Mouse (Mus musculus): Measurements from ENCODE around the gene Mrps7. TPM values are rescaled to one million over a fixed set of nuclear protein-coding genes. Genes with fewer than 3 reads are reported as not detected.
"Not testable (repeated sequence)": the region's sequence is repeated elsewhere in the genome, so short reads cannot be mapped to it uniquely, and the experiment has no call there.

The Mrps7 gene
- polyA plus RNA-seq, 1 experiment from 2014 or later, result 90.4 TPM

- Histone ChIP-seq H3K9me3 (replicated peaks) (no peaks in the 10 kb centered on the region; the same call in 1 of the 2 replicates), H3K9ac (no peak overlapping the region), H3K27me3 (replicated peaks) (no peaks in the 10 kb centered on the region), H3K27ac (ENCODE audit: poor library complexity, severe bottlenecking) (no peak overlapping the region), H3K4me2 (no peak overlapping the region), H3K4me3 (no peak overlapping the region), H3K36me3 (peaks cover 10% of the 10 kb centered on the region), H3K4me1 (replicated peaks) (no peaks in the 10 kb centered on the region)
- WGBS, result 77% methylated on average over 3 of the region's 4 CpGs
- ATAC-seq (ENCODE audit: insufficient number of reproducible peaks, low FRiP score), result no peak
Measured at GRCm38 (mm10) chr11:115640311-115640828, 36.6 kb downstream of the Mrps7 start.

GRCm38 (mm10) chr11:115640978-115641663 is 37.4 kb downstream of the Mrps7 start:
- Histone ChIP-seq H3K27me3 (replicated peaks) (no peaks in the 10 kb centered on the region), H3K36me3 (peaks cover 16% of the 10 kb centered on the region), H3K4me2 (no peak overlapping the region), H3K27ac (ENCODE audit: poor library complexity, severe bottlenecking) (no peak overlapping the region), H3K9ac (peak overlapping the region; percentile 20), H3K9me3 (replicated peaks) (no peaks in the 10 kb centered on the region; the same call in 1 of the 2 replicates), H3K4me1 (replicated peaks) (no peaks in the 10 kb centered on the region), H3K4me3 (no peak overlapping the region)
- no peak for ATAC-seq (ENCODE audit: insufficient number of reproducible peaks, low FRiP score)
- 47% methylated on average over 14 of the region's 14 CpGs for WGBS

- no peak overlapping the region for H3K4me2 ChIP-seq
- 90% methylated on average over 4 of the region's 4 CpGs for WGBS
- H3K4me1 ChIP-seq (replicated peaks), result no peaks in the 10 kb centered on the region
- H3K9me3 ChIP-seq (replicated peaks), result no peaks in the 10 kb centered on the region; the same call in 1 of the 2 replicates
- no peak overlapping the region for H3K4me3 ChIP-seq
- H3K36me3 ChIP-seq, result peaks cover 20% of the 10 kb centered on the region
- peak overlapping the region; percentile 20 for H3K9ac ChIP-seq
- ATAC-seq (ENCODE audit: insufficient number of reproducible peaks, low FRiP score), result no peak
- no peaks in the 10 kb centered on the region for H3K27me3 ChIP-seq (replicated peaks)
- no peak overlapping the region for H3K27ac ChIP-seq (ENCODE audit: poor library complexity, severe bottlenecking)
Measured at GRCm38 (mm10) chr11:115641664-115642036, 37.9 kb downstream of the Mrps7 start.

- Histone ChIP-seq H3K9me3 (replicated peaks) (no peaks in the 10 kb centered on the region), H3K27me3 (replicated peaks) (no peaks in the 10 kb centered on the region), H3K27ac (ENCODE audit: poor library complexity, severe bottlenecking) (no peak overlapping the region), H3K4me3 (no peak overlapping the region), H3K4me2 (no peak overlapping the region), H3K9ac (no peak overlapping the region), H3K4me1 (replicated peaks) (no peaks in the 10 kb centered on the region), H3K36me3 (peaks cover 25% of the 10 kb centered on the region)
- 87% methylated on average over 2 of the region's 2 CpGs for WGBS
- ATAC-seq (ENCODE audit: insufficient number of reproducible peaks, low FRiP score), result no peak
Measured at GRCm38 (mm10) chr11:115642705-115643104, 39.0 kb downstream of the Mrps7 start.

GRCm38 (mm10) chr11:115643265-115643664 is 39.5 kb downstream of the Mrps7 start:
- 63% methylated on average over 10 of the region's 10 CpGs for WGBS
- no peaks in the 10 kb centered on the region for H3K4me1 ChIP-seq (replicated peaks)
- no peak overlapping the region for H3K27ac ChIP-seq (ENCODE audit: poor library complexity, severe bottlenecking)

GRCm38 (mm10) chr11:115644308-115644707 is 40.6 kb downstream of the Mrps7 start:
- Histone ChIP-seq H3K36me3 (peaks cover 38% of the 10 kb centered on the region), H3K4me3 (no peak overlapping the region), H3K27ac (ENCODE audit: poor library complexity, severe bottlenecking) (no peak overlapping the region), H3K27me3 (replicated peaks) (no peaks in the 10 kb centered on the region), H3K9me3 (replicated peaks) (no peaks in the 10 kb centered on the region), H3K4me2 (no peak overlapping the region), H3K4me1 (replicated peaks) (no peaks in the 10 kb centered on the region), H3K9ac (no peak overlapping the region)
- ATAC-seq (ENCODE audit: insufficient number of reproducible peaks, low FRiP score), result no peak
- 90% methylated on average over 13 of the region's 13 CpGs for WGBS

More at GRCm38 (mm10) chr11:115643265-115643664, 39.5 kb downstream of the Mrps7 start:
- ATAC-seq (ENCODE audit: insufficient number of reproducible peaks, low FRiP score), result no peak
- Histone ChIP-seq H3K9me3 (replicated peaks) (no peaks in the 10 kb centered on the region), H3K9ac (no peak overlapping the region), H3K36me3 (peaks cover 31% of the 10 kb centered on the region), H3K4me3 (no peak overlapping the region), H3K27me3 (replicated peaks) (no peaks in the 10 kb centered on the region), H3K4me2 (no peak overlapping the region)

GRCm38 (mm10) chr11:115645498-115645897 is 41.8 kb downstream of the Mrps7 start:
- H3K4me3 ChIP-seq; H3K4me2 ChIP-seq; ATAC-seq (ENCODE audit: insufficient number of reproducible peaks, low FRiP score); H3K27ac ChIP-seq (ENCODE audit: poor library complexity, severe bottlenecking); H3K4me1 ChIP-seq (replicated peaks); H3K9ac ChIP-seq; H3K9me3 ChIP-seq (replicated peaks); H3K27me3 ChIP-seq (replicated peaks): not testable (repeated sequence)
- H3K36me3 ChIP-seq, result peaks cover 38% of the 10 kb centered on the region
- WGBS, result 77% methylated on average over 14 of the region's 14 CpGs

GRCm38 (mm10) chr11:115646439-115646838 is 42.7 kb downstream of the Mrps7 start:
- no peak overlapping the region for H3K9ac ChIP-seq
- H3K27me3 ChIP-seq (replicated peaks), result no peaks in the 10 kb centered on the region
- ATAC-seq (ENCODE audit: insufficient number of reproducible peaks, low FRiP score), result no peak
- WGBS, result 91% methylated on average over 9 of the region's 9 CpGs
- no peaks in the 10 kb centered on the region for H3K9me3 ChIP-seq (replicated peaks)
- H3K36me3 ChIP-seq, result peaks cover 38% of the 10 kb centered on the region
- peaks cover 15% of the 10 kb centered on the region for H3K4me1 ChIP-seq (replicated peaks)
- H3K4me2 ChIP-seq, result no peak overlapping the region
- no peak overlapping the region for H3K27ac ChIP-seq (ENCODE audit: poor library complexity, severe bottlenecking)
- H3K4me3 ChIP-seq, result no peak overlapping the region

GRCm38 (mm10) chr11:115647459-115647858 is 43.7 kb downstream of the Mrps7 start:
- 51% methylated on average over 6 of the region's 6 CpGs for WGBS
- no peak for ATAC-seq (ENCODE audit: insufficient number of reproducible peaks, low FRiP score)
- H3K27me3 ChIP-seq (replicated peaks), result no peaks in the 10 kb centered on the region

GRCm38 (mm10) chr11:115649706-115650105 is 46.0 kb downstream of the Mrps7 start:
- Histone ChIP-seq H3K36me3 (peaks cover 41% of the 10 kb centered on the region), H3K4me1 (replicated peaks) (peaks cover 33% of the 10 kb centered on the region), H3K9ac (peak overlapping the region; percentile 11; the same call in 1 of the 2 replicates), H3K27me3 (replicated peaks) (no peaks in the 10 kb centered on the region), H3K4me2 (no peak overlapping the region), H3K9me3 (replicated peaks) (no peaks in the 10 kb centered on the region), H3K27ac (ENCODE audit: poor library complexity, severe bottlenecking) (peak overlapping the region; percentile 26; the same call in 1 of the 2 replicates), H3K4me3 (no peak overlapping the region)
- WGBS, result 56% methylated on average over 10 of the region's 10 CpGs
- no peak for ATAC-seq (ENCODE audit: insufficient number of reproducible peaks, low FRiP score)

More at GRCm38 (mm10) chr11:115647459-115647858, 43.7 kb downstream of the Mrps7 start:
- H3K4me3 ChIP-seq, result no peak overlapping the region
- peaks cover 38% of the 10 kb centered on the region for H3K36me3 ChIP-seq
- no peak overlapping the region for H3K9ac ChIP-seq
- no peaks in the 10 kb centered on the region for H3K9me3 ChIP-seq (replicated peaks)
- peaks cover 15% of the 10 kb centered on the region for H3K4me1 ChIP-seq (replicated peaks)
- H3K4me2 ChIP-seq, result no peak overlapping the region
- no peak overlapping the region for H3K27ac ChIP-seq (ENCODE audit: poor library complexity, severe bottlenecking)

- Histone ChIP-seq H3K4me2 (no peak overlapping the region), H3K36me3 (peaks cover 32% of the 10 kb centered on the region), H3K27ac (ENCODE audit: poor library complexity, severe bottlenecking) (no peak overlapping the region), H3K4me3 (no peak overlapping the region), H3K9ac (no peak overlapping the region), H3K9me3 (replicated peaks) (no peaks in the 10 kb centered on the region), H3K4me1 (replicated peaks) (peaks cover 33% of the 10 kb centered on the region), H3K27me3 (replicated peaks) (no peaks in the 10 kb centered on the region)
- no peak for ATAC-seq (ENCODE audit: insufficient number of reproducible peaks, low FRiP score)
- WGBS, result 89% methylated on average over 3 of the region's 3 CpGs
Measured at GRCm38 (mm10) chr11:115651680-115652079, 48.0 kb downstream of the Mrps7 start.

Measured in heart, embryonic 12.5 days (tissue).